Mouse (Mus musculus) hindbrain, embryonic 11.5 days (tissue): ENCODE measurements around the gene Msln. TPM values are rescaled to one million over a fixed set of nuclear protein-coding genes. Genes with fewer than 3 reads are reported as not detected.

ENCODE experiments used
- ATAC-seq: fragments of 200-750 bp; cut with Nextera tagmentation; 2 replicates; pipeline ENCODE4 v1.8.0; 2017; ENCODE audit warnings: mild to moderate bottlenecking, moderate TSS enrichment, moderate library complexity; ENCODE audit not compliant: low FRiP score
- DNase-seq: peaks from one replicate; pipeline ENCODE4 v3.0.0-alpha.2; 2015; ENCODE audit warnings: low spot score
- H3K27ac ChIP-seq: fragments of 300-500 bp; sonication (generic); 2 replicates; pipeline ENCODE4 v1.5.1; 2014; ENCODE audit warnings: mild to moderate bottlenecking, low read depth, low read length
- H3K27me3 ChIP-seq: fragments of 300-500 bp; sonication (generic); 2 replicates; pipeline ENCODE4 v1.6.1; 2014; ENCODE audit warnings: mild to moderate bottlenecking, low read length, moderate library complexity, mixed read lengths; ENCODE audit not compliant: control insufficient read depth, insufficient read depth
- H3K36me3 ChIP-seq: fragments of 300-500 bp; sonication (generic); 2 replicates; pipeline ENCODE4 v1.6.1; 2014; ENCODE audit warnings: mild to moderate bottlenecking, low read length, moderate library complexity, mixed read lengths; ENCODE audit not compliant: control insufficient read depth, insufficient read depth
- H3K4me1 ChIP-seq: fragments of 300-500 bp; sonication (generic); replicated peaks from 2 replicates; pipeline ENCODE4 v1.6.1; 2014; ENCODE audit warnings: low read length, mixed read lengths; ENCODE audit not compliant: control insufficient read depth, insufficient read depth
- H3K4me2 ChIP-seq: fragments of 300-500 bp; sonication (generic); replicated peaks from 2 replicates; pipeline ENCODE4 v1.6.1; 2014; ENCODE audit warnings: mild to moderate bottlenecking, low read depth, low read length
- H3K4me3 ChIP-seq: fragments of 300-500 bp; sonication (generic); 2 replicates; pipeline ENCODE4 v1.5.1; 2014; ENCODE audit warnings: low read depth, low read length
- H3K9ac ChIP-seq: fragments of 300-500 bp; sonication (generic); 2 replicates; pipeline ENCODE4 v1.6.1; 2014; ENCODE audit warnings: low read depth, low read length
- H3K9me3 ChIP-seq: fragments of 300-500 bp; sonication (generic); 2 replicates; pipeline ENCODE4 v1.6.1; 2016; ENCODE audit warnings: low read length; ENCODE audit not compliant: control insufficient read depth
- WGBS: fragments of 180-500 bp; shearing (Covaris S2); extraction: QIAGEN DNeasy Blood & Tissue Kit; methylation state at CpG from one replicate; pipeline ENCODE4 v1.1.7; 2014; 5-methylcytosine and 5-hydroxymethylcytosine counted together
- polyA plus RNA-seq: library from polyadenylated mRNA; unstranded; fragments of >200 nt; fragmentation: Nextera tagmentation; extraction: Ambion mirVana; gene quantifications from 2 replicates; pipeline ENCODE4 v1.2.1, GENCODE M21; 2014

Gene Msln
- polyA plus RNA-seq, 1 experiment from 2014 or later, result 0.25 TPM

- Histone ChIP-seq H3K27me3 (no peaks in the 10 kb centered on the region), H3K36me3 (no peaks in the 10 kb centered on the region), H3K4me3 (no peak overlapping the region), H3K27ac (no peak overlapping the region), H3K9me3 (no peaks in the 10 kb centered on the region), H3K9ac (no peak overlapping the region), H3K4me1 (peaks cover 8% of the 10 kb centered on the region), H3K4me2 (no peak overlapping the region)
- DNase-seq (no peak), ATAC-seq (no peak)
- 87% methylated on average over 6 of the region's 6 CpGs for WGBS
These were observed 27.2 kb upstream of the Msln start for GRCm38 (mm10) chr17:25781339-25781738.

GRCm38 (mm10) chr17:25777948-25778347 lies 23.8 kb upstream of the Msln start:
- ATAC-seq, result no peak
- no peaks in the 10 kb centered on the region for H3K9me3 ChIP-seq
- no peaks in the 10 kb centered on the region for H3K36me3 ChIP-seq
- no peak overlapping the region for H3K4me2 ChIP-seq
- no peak overlapping the region for H3K27ac ChIP-seq
- H3K9ac ChIP-seq, result no peak overlapping the region
- no peak overlapping the region for H3K4me3 ChIP-seq
- H3K27me3 ChIP-seq, result no peaks in the 10 kb centered on the region
- no peak for DNase-seq
- WGBS, result 91% methylated on average over 5 of the region's 5 CpGs
- H3K4me1 ChIP-seq, result peaks cover 4% of the 10 kb centered on the region

GRCm38 (mm10) chr17:25775318-25776062 lies 21.3 kb upstream of the Msln start:
- DNase-seq (no peak), ATAC-seq (no peak)
- H3K4me1 ChIP-seq, result peaks cover 4% of the 10 kb centered on the region
- H3K9ac ChIP-seq, result no peak overlapping the region
- no peaks in the 10 kb centered on the region for H3K36me3 ChIP-seq
- H3K4me3 ChIP-seq, result no peak overlapping the region
- H3K27me3 ChIP-seq, result no peaks in the 10 kb centered on the region
- H3K4me2 ChIP-seq, result no peak overlapping the region
- no peak overlapping the region for H3K27ac ChIP-seq
- no peaks in the 10 kb centered on the region for H3K9me3 ChIP-seq
- 80% methylated on average over 10 of the region's 10 CpGs for WGBS

GRCm38 (mm10) chr17:25773549-25774120 lies 19.5 kb upstream of the Msln start, which contains the start of gene Narfl:
Narfl (plus strand) TSS chr17:25773776.
- under 1% methylated on average over 37 of the region's 37 CpGs for whole genome bisulfite sequencing
- peak within 1 kb of the TSS; percentile 72 for H3K4me3 ChIP-seq
- H3K36me3 ChIP-seq, result no peaks in the 10 kb centered on the region
- peak; percentile 85 for ATAC-seq
- peak within 1 kb of the TSS; percentile 75 for H3K9ac ChIP-seq
- peak; percentile 99 for DNase-seq
- H3K27me3 ChIP-seq, result no peaks in the 10 kb centered on the region
- H3K9me3 ChIP-seq, result no peaks in the 10 kb centered on the region
- no peak within 1 kb of the TSS for H3K27ac ChIP-seq
- peaks cover 4% of the 10 kb centered on the region for H3K4me1 ChIP-seq
- H3K4me2 ChIP-seq, result peak within 1 kb of the TSS; percentile 85

GRCm38 (mm10) chr17:25769331-25769730 lies 15.2 kb upstream of the Msln start:
- no peak for ATAC-seq

GRCm38 (mm10) chr17:25765886-25766285 lies 11.7 kb upstream of the Msln start:
- H3K9me3 ChIP-seq, result no peaks in the 10 kb centered on the region
- no peak overlapping the region for H3K4me2 ChIP-seq
- WGBS, result 50% methylated on average over 5 of the region's 5 CpGs
- no peak overlapping the region for H3K9ac ChIP-seq
- peak; percentile 68 for DNase-seq
- H3K4me1 ChIP-seq, result no peaks in the 10 kb centered on the region
- no peak overlapping the region for H3K4me3 ChIP-seq
- H3K27ac ChIP-seq, result no peak overlapping the region
- no peaks in the 10 kb centered on the region for H3K36me3 ChIP-seq
- H3K27me3 ChIP-seq, result 0 out of 2 replicates have a peak, but pooled peaks cover 2% of the 10 kb centered on the region
- ATAC-seq, result peak; percentile 53; the same call in 1 of the 2 replicates

More at GRCm38 (mm10) chr17:25769331-25769730, 15.2 kb upstream of the Msln start:
- DNase-seq, result no peak
- Histone ChIP-seq H3K9me3 (no peaks in the 10 kb centered on the region), H3K27ac (no peak overlapping the region), H3K9ac (no peak overlapping the region), H3K36me3 (no peaks in the 10 kb centered on the region), H3K27me3 (0 out of 2 replicates have a peak, but pooled peaks cover 2% of the 10 kb centered on the region), H3K4me2 (no peak overlapping the region), H3K4me1 (peaks cover 4% of the 10 kb centered on the region), H3K4me3 (no peak overlapping the region)
- WGBS, result 56% methylated on average over 9 of the region's 9 CpGs

- Histone ChIP-seq H3K36me3 (no peaks in the 10 kb centered on the region), H3K9me3 (no peaks in the 10 kb centered on the region), H3K27ac (no peak overlapping the region), H3K4me1 (no peaks in the 10 kb centered on the region), H3K27me3 (no peaks in the 10 kb centered on the region), H3K4me2 (no peak overlapping the region), H3K4me3 (no peak overlapping the region), H3K9ac (no peak overlapping the region)
- DNase-seq (no peak), ATAC-seq (no peak)
- 32% methylated on average over 3 of the region's 3 CpGs for WGBS
These were observed 8.4 kb upstream of the Msln start for GRCm38 (mm10) chr17:25762591-25762990.

GRCm38 (mm10) chr17:25761561-25761970 lies 7.4 kb upstream of the Msln start:
- H3K36me3 ChIP-seq, result no peaks in the 10 kb centered on the region
- no peaks in the 10 kb centered on the region for H3K9me3 ChIP-seq
- H3K9ac ChIP-seq, result no peak overlapping the region
- no peak overlapping the region for H3K4me2 ChIP-seq
- no peak overlapping the region for H3K4me3 ChIP-seq
- no peaks in the 10 kb centered on the region for H3K27me3 ChIP-seq
- DNase-seq, result peak; percentile 32
- no peak overlapping the region for H3K27ac ChIP-seq
- 34% methylated on average over 4 of the region's 4 CpGs for WGBS
- ATAC-seq, result no peak
- H3K4me1 ChIP-seq, result no peaks in the 10 kb centered on the region

- Histone ChIP-seq H3K4me1 (no peaks in the 10 kb centered on the region), H3K4me3 (no peak overlapping the region), H3K36me3 (no peaks in the 10 kb centered on the region), H3K27ac (no peak overlapping the region), H3K4me2 (no peak overlapping the region), H3K27me3 (no peaks in the 10 kb centered on the region), H3K9me3 (no peaks in the 10 kb centered on the region), H3K9ac (no peak overlapping the region)
- 73% methylated on average over 8 of the region's 8 CpGs for WGBS
- DNase-seq (no peak), ATAC-seq (no peak)
These were observed 6.0 kb upstream of the Msln start for GRCm38 (mm10) chr17:25760148-25760547.
